Mouse (Mus musculus) hindbrain, embryonic 14.5 days (tissue): ENCODE measurements around the gene Pbx3. TPM values are rescaled to one million over a fixed set of nuclear protein-coding genes. Genes with fewer than 3 reads are reported as not detected.
A peak's percentile ranks its signal among the peaks of the same experiment; 100 is the strongest.

Source experiments
- ATAC-seq: fragments of 200-750 bp; cut with Nextera tagmentation; 2 replicates; pipeline ENCODE4 v1.8.0; 2017; ENCODE audit warnings: moderate number of reproducible peaks, mild to moderate bottlenecking, moderate TSS enrichment, moderate library complexity; ENCODE audit not compliant: low FRiP score
- DNase-seq: peaks from one replicate; pipeline ENCODE4 v3.0.0-alpha.2; 2015; ENCODE audit warnings: low spot score
- H3K27ac ChIP-seq: fragments of 300-500 bp; sonication (generic); 2 replicates; pipeline ENCODE4 v1.5.1; 2014; ENCODE audit warnings: mild to moderate bottlenecking, moderate library complexity
- H3K27me3 ChIP-seq: fragments of 300-500 bp; sonication (generic); 2 replicates; pipeline ENCODE4 v1.6.1; 2014; ENCODE audit warnings: mild to moderate bottlenecking, low read length, mixed read lengths; ENCODE audit not compliant: control insufficient read depth, insufficient read depth
- H3K36me3 ChIP-seq: fragments of 300-500 bp; sonication (generic); replicated peaks from 2 replicates; pipeline ENCODE4 v1.6.1; 2014; ENCODE audit not compliant: control insufficient read depth, insufficient read depth
- H3K4me1 ChIP-seq: fragments of 300-500 bp; sonication (generic); replicated peaks from 2 replicates; pipeline ENCODE4 v1.6.1; 2014; ENCODE audit warnings: antibody characterized with exemption, low read length, mixed read lengths; ENCODE audit not compliant: control insufficient read depth, insufficient read depth
- H3K4me2 ChIP-seq: fragments of 300-500 bp; sonication (generic); replicated peaks from 2 replicates; pipeline ENCODE4 v1.6.1; 2014; ENCODE audit warnings: mild to moderate bottlenecking, moderate library complexity
- H3K4me3 ChIP-seq: fragments of 300-500 bp; sonication (generic); replicated peaks from 2 replicates; pipeline ENCODE4 v1.5.1; 2014; ENCODE audit warnings: mild to moderate bottlenecking, low read length
- H3K9ac ChIP-seq: fragments of 300-500 bp; sonication (generic); 2 replicates; pipeline ENCODE4 v1.6.1; 2014
- H3K9me3 ChIP-seq: fragments of 300-500 bp; sonication (generic); 2 replicates; pipeline ENCODE4 v1.6.1; 2016; ENCODE audit warnings: low read length; ENCODE audit not compliant: control insufficient read depth
- WGBS: fragments of 180-500 bp; shearing (Covaris S2); extraction: QIAGEN DNeasy Blood & Tissue Kit; methylation state at CpG from one replicate; pipeline ENCODE4 v1.1.7; 2014; 5-methylcytosine and 5-hydroxymethylcytosine counted together
- polyA plus RNA-seq: library from polyadenylated mRNA; unstranded; fragments of >200 nt; fragmentation: Nextera tagmentation; extraction: Ambion mirVana; gene quantifications from 2 replicates; pipeline ENCODE4 v1.2.1, GENCODE M21; 2014

The Pbx3 gene
- polyA plus RNA-seq, 1 experiment from 2014 or later, result 156 TPM

- no peak overlapping the region for H3K4me2 ChIP-seq
- H3K4me1 ChIP-seq, result peaks cover 54% of the 10 kb centered on the region
- H3K9me3 ChIP-seq, result no peaks in the 10 kb centered on the region
- H3K4me3 ChIP-seq, result no peak overlapping the region
- no peaks in the 10 kb centered on the region for H3K36me3 ChIP-seq
- H3K9ac ChIP-seq, result no peak overlapping the region
- DNase-seq (no peak), ATAC-seq (no peak)
- no peaks in the 10 kb centered on the region for H3K27me3 ChIP-seq
- H3K27ac ChIP-seq, result no peak overlapping the region
Measured at GRCm38 (mm10) chr2:34352006-34352405, 20.9 kb downstream of the Pbx3 start.

GRCm38 (mm10) chr2:34347096-34347495, 25.8 kb downstream of the Pbx3 start:
- no peak for DNase-seq
- no peaks in the 10 kb centered on the region for H3K9me3 ChIP-seq
- ATAC-seq, result no peak
- H3K4me3 ChIP-seq, result no peak overlapping the region
- no peaks in the 10 kb centered on the region for H3K27me3 ChIP-seq
- H3K4me2 ChIP-seq, result peak overlapping the region; percentile 17; the same call in 1 of the 2 replicates
- no peak overlapping the region for H3K9ac ChIP-seq
- 0 out of 2 replicates have a peak, but pooled peaks cover 7% of the 10 kb centered on the region for H3K36me3 ChIP-seq
- peak overlapping the region; percentile 62; the same call in 1 of the 2 replicates for H3K27ac ChIP-seq
- WGBS, result 31% methylated on average over 6 of the region's 6 CpGs
- peaks cover 34% of the 10 kb centered on the region for H3K4me1 ChIP-seq

- no peak overlapping the region for H3K4me3 ChIP-seq
- H3K27ac ChIP-seq, result no peak overlapping the region
- ATAC-seq, result no peak
- H3K9me3 ChIP-seq, result no peaks in the 10 kb centered on the region
- H3K9ac ChIP-seq, result no peak overlapping the region
- 0 out of 2 replicates have a peak, but pooled peaks cover 4% of the 10 kb centered on the region for H3K4me1 ChIP-seq
- no peaks in the 10 kb centered on the region for H3K27me3 ChIP-seq
- no peaks in the 10 kb centered on the region for H3K36me3 ChIP-seq
- no peak for DNase-seq
- no peak overlapping the region for H3K4me2 ChIP-seq
- WGBS, result 91% methylated on average over 1 of the region's 1 CpGs
Measured at GRCm38 (mm10) chr2:34298664-34299063, 74.3 kb downstream of the Pbx3 start.

- no peak for ATAC-seq
- no peak overlapping the region for H3K27ac ChIP-seq
- 0 out of 2 replicates have a peak, but pooled peaks cover 2% of the 10 kb centered on the region for H3K4me1 ChIP-seq
- H3K4me3 ChIP-seq, result no peak overlapping the region
- no peak for DNase-seq
- no peak overlapping the region for H3K4me2 ChIP-seq
- H3K9me3 ChIP-seq, result no peaks in the 10 kb centered on the region
- no peak overlapping the region for H3K9ac ChIP-seq
- no peaks in the 10 kb centered on the region for H3K27me3 ChIP-seq
- no peaks in the 10 kb centered on the region for H3K36me3 ChIP-seq
- WGBS, result 96% methylated on average over 3 of the region's 3 CpGs
Measured at GRCm38 (mm10) chr2:34298202-34298601, 74.7 kb downstream of the Pbx3 start.

GRCm38 (mm10) chr2:34289726-34290125, 83.2 kb downstream of the Pbx3 start:
- WGBS, result 81% methylated on average over 1 of the region's 1 CpGs
- DNase-seq (no peak), ATAC-seq (no peak)
- no peaks in the 10 kb centered on the region for H3K27me3 ChIP-seq
- no peak overlapping the region for H3K4me3 ChIP-seq
- peaks cover 26% of the 10 kb centered on the region for H3K4me1 ChIP-seq
- H3K9me3 ChIP-seq, result no peaks in the 10 kb centered on the region
- H3K9ac ChIP-seq, result no peak overlapping the region
- H3K27ac ChIP-seq, result peak overlapping the region; percentile 47
- no peaks in the 10 kb centered on the region; the same call in 1 of the 2 replicates for H3K36me3 ChIP-seq
- no peak overlapping the region for H3K4me2 ChIP-seq

GRCm38 (mm10) chr2:34284239-34284638, 88.7 kb downstream of the Pbx3 start:
- Histone ChIP-seq H3K27me3 (no peaks in the 10 kb centered on the region), H3K9ac (no peak overlapping the region), H3K36me3 (no peaks in the 10 kb centered on the region), H3K4me1 (peaks cover 55% of the 10 kb centered on the region), H3K27ac (no peak overlapping the region), H3K4me3 (no peak overlapping the region), H3K4me2 (no peak overlapping the region), H3K9me3 (no peaks in the 10 kb centered on the region)
- DNase-seq, result no peak
- WGBS, result 72% methylated on average over 2 of the region's 2 CpGs
- ATAC-seq, result no peak

- no peak for DNase-seq
- Histone ChIP-seq H3K9me3 (no peaks in the 10 kb centered on the region), H3K4me2 (no peak overlapping the region), H3K27me3 (no peaks in the 10 kb centered on the region), H3K9ac (no peak overlapping the region), H3K4me3 (no peak overlapping the region), H3K36me3 (no peaks in the 10 kb centered on the region), H3K27ac (no peak overlapping the region), H3K4me1 (peaks cover 53% of the 10 kb centered on the region)
- 42% methylated on average over 3 of the region's 3 CpGs for WGBS
- no peak for ATAC-seq
Measured at GRCm38 (mm10) chr2:34280996-34281395, 91.9 kb downstream of the Pbx3 start.

GRCm38 (mm10) chr2:34279726-34280125, 93.2 kb downstream of the Pbx3 start:
- Histone ChIP-seq H3K4me1 (peaks cover 58% of the 10 kb centered on the region), H3K4me3 (no peak overlapping the region), H3K9me3 (no peaks in the 10 kb centered on the region), H3K4me2 (no peak overlapping the region; the same call in 1 of the 2 replicates), H3K27ac (peak overlapping the region; percentile 58), H3K9ac (0 out of 2 replicates have a peak overlapping the region, but pooled peaks have one; percentile 0), H3K27me3 (no peaks in the 10 kb centered on the region), H3K36me3 (no peaks in the 10 kb centered on the region)
- WGBS, result 20% methylated on average over 6 of the region's 6 CpGs
- ATAC-seq (no peak), DNase-seq (peak; percentile 62)

- ATAC-seq, result no peak
- DNase-seq, result no peak
- Histone ChIP-seq H3K4me3 (no peak overlapping the region), H3K36me3 (no peaks in the 10 kb centered on the region), H3K27ac (peak overlapping the region; percentile 77), H3K9ac (peak overlapping the region; percentile 31; the same call in 1 of the 2 replicates), H3K9me3 (no peaks in the 10 kb centered on the region), H3K27me3 (no peaks in the 10 kb centered on the region), H3K4me2 (peak overlapping the region; percentile 21; the same call in 1 of the 2 replicates), H3K4me1 (peaks cover 41% of the 10 kb centered on the region)
- WGBS, result 42% methylated on average over 10 of the region's 10 CpGs
Measured at GRCm38 (mm10) chr2:34275630-34276193, 97.2 kb downstream of the Pbx3 start.

GRCm38 (mm10) chr2:34262046-34262445, 110.9 kb downstream of the Pbx3 start:
- no peak overlapping the region for H3K4me2 ChIP-seq
- no peak for DNase-seq
- no peak for ATAC-seq
- no peaks in the 10 kb centered on the region for H3K27me3 ChIP-seq
- H3K27ac ChIP-seq, result no peak overlapping the region
- H3K4me3 ChIP-seq, result no peak overlapping the region
- H3K36me3 ChIP-seq, result no peaks in the 10 kb centered on the region
- peaks cover 25% of the 10 kb centered on the region for H3K4me1 ChIP-seq
- H3K9me3 ChIP-seq, result no peaks in the 10 kb centered on the region
- H3K9ac ChIP-seq, result no peak overlapping the region
